Mouse (Mus musculus) cerebellum, adult 2 months (tissue): ENCODE data around the gene Gm17482. TPM values are rescaled to one million over a fixed set of nuclear protein-coding genes. Genes with fewer than 3 reads are reported as not detected.

Source experiments
- DNase-seq, 2 experiments: peaks; one replicate each; pipeline ENCODE4 v3.0.0; 2021
- H3K27ac ChIP-seq: fragments of 200-500 bp; 2 replicates; pipeline ENCODE4 v1.5.1; 2012; ENCODE audit warnings: low read length, control low read depth, inconsistent platforms; ENCODE audit not compliant: insufficient read depth
- H3K27me3 ChIP-seq: fragments of 200-500 bp; 2 replicates; pipeline ENCODE4 v1.6.1; 2012; ENCODE audit warnings: inconsistent platforms, mild to moderate bottlenecking, low read length, moderate library complexity; ENCODE audit not compliant: control insufficient read depth, insufficient read depth
- H3K4me1 ChIP-seq: fragments of 200-500 bp; 2 replicates; pipeline ENCODE4 v1.6.1; 2011; ENCODE audit warnings: low read length; ENCODE audit not compliant: control insufficient read depth, insufficient read depth
- H3K4me3 ChIP-seq: fragments of 200-500 bp; replicated peaks from 2 replicates; pipeline ENCODE3; 2011; ENCODE audit warnings: mild to moderate bottlenecking, low read depth, low read length, control low read depth; ENCODE audit not compliant: insufficient read depth
- CTCF ChIP-seq: fragments of 200-500 bp; IDR thresholded peaks from 2 replicates; pipeline ENCODE4 v1.5.1; 2011; ENCODE audit warnings: low read depth, mild to moderate bottlenecking, control low read depth, low read length, moderate library complexity, borderline replicate concordance; ENCODE audit not compliant: insufficient read depth
- POLR2A ChIP-seq: fragments of 200-500 bp; IDR thresholded peaks from 2 replicates; pipeline ENCODE4 v1.6.1; 2011; ENCODE audit warnings: low read length, control low read depth, borderline replicate concordance; ENCODE audit not compliant: insufficient read depth
- WGBS: fragments of 180-500 bp; shearing (Covaris S2); methylation state at CpG from one replicate; pipeline ENCODE4 v1.1.7; 2018; 5-methylcytosine and 5-hydroxymethylcytosine counted together
- polyA plus RNA-seq: library from polyadenylated mRNA; depleted of rRNA; stranded (reverse); fragments of >200 nt; gene quantifications from 2 replicates; pipeline ENCODE4 v1.2.3, GENCODE M21; 2012

Gene Gm17482
- polyA plus RNA-seq, 1 experiment: not detected

DNA sequence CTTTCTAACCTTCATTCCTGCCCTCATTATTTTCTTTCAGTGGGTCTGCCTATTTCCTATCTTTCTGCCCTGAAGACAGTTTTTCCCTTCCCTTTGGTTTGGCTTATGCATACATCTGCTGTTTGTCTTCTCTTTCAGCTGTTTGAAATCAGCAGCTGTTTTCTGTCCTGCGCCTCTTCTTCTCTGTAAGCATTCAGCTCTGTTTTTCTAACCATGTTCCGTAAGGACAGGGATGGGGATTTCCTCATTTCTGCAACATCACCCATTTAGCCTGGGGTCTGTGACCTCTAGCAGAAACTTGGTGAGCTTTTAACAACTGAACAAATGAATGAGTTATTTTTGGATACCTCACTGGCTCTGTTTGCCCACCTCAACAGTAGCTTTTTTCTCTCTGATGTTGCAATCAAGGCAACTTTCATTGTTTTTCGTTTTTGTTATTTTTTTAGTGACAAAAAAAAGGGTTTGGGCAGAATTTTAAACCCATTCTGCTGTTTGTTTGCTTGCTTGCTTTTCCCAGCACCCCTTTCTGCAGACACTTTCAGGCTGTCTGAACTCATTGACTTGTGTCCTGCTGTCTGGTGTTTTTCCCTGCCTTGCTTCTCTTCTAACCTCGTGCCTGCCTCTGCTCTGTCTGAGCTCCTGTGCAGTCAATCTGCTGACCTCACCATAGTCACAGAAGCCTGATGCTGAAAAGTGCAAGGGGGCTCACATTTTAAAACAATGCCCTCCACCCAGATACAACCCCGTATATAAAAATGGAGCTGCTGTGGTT is 14.8 kb upstream of the Gm17482 start:
- no peaks in the 10 kb centered on the region for H3K27me3 ChIP-seq
- H3K4me3 ChIP-seq: no peak overlapping the region
- no peak for DNase-seq
- TF ChIP-seq POLR2A: no peak
- no peak for TF ChIP-seq CTCF
- H3K4me1 ChIP-seq: peaks cover 14% of the 10 kb centered on the region; the same call in 1 of the 2 replicates
- 74% methylated on average over 5 of the region's 5 CpGs for WGBS
- H3K27ac ChIP-seq: no peak overlapping the region

DNA sequence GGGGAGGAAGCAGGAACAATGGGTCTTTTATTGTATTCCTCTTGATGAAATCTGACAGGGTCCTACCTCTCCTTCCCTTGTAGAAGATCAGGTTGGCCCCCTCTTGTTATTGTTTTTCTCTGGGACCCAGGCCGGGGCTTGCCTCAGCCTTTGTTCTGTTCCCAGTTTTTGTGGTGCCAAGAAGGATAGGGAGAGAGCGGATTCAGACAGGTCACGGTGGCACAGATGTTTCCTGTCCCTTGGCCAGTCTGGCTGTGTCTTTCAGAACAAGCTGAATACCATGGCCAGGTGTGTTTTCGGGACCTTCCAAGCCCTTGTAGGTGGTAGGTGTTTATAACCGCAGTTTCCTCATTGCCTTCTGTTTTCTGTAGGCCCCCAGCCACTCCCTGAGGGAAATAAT is 14.0 kb upstream of the Gm17482 start:
- TF ChIP-seq CTCF: no peak
- no peak overlapping the region for H3K4me3 ChIP-seq
- no peak for DNase-seq
- peaks cover 14% of the 10 kb centered on the region; the same call in 1 of the 2 replicates for H3K4me1 ChIP-seq
- no peak overlapping the region for H3K27ac ChIP-seq
- no peaks in the 10 kb centered on the region for H3K27me3 ChIP-seq
- 48% methylated on average over 5 of the region's 5 CpGs for WGBS

DNA sequence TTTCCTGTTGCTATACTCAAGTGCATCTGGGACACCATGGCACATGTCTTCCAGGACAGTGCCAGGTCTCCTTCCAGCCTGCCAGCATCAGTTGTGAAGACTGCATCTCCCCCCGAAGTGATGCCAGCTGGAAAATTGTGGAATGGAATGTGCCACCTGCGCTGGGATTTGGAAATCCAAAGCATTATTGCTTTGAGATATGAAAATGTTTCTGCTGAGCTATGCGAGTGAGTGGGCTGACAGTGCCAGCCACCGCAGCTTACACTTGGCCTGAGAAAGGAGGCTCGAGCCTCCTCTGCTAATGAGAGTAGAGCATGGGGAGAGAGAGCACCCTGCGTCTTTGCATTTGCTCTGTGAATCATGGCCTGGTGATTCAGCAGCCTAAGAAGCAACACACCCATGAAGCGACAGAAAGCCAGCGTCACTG is 5.9 kb upstream of the Gm17482 start:
- 5% methylated on average over 8 of the region's 8 CpGs for WGBS
- TF ChIP-seq POLR2A (no peak), CTCF (no peak)
- no peak overlapping the region for H3K4me3 ChIP-seq
- peak overlapping the region; percentile 81 for H3K27ac ChIP-seq
- H3K4me1 ChIP-seq: peaks cover 28% of the 10 kb centered on the region
- H3K27me3 ChIP-seq: no peaks in the 10 kb centered on the region
- DNase-seq: peak; percentile 68 to 76

DNA sequence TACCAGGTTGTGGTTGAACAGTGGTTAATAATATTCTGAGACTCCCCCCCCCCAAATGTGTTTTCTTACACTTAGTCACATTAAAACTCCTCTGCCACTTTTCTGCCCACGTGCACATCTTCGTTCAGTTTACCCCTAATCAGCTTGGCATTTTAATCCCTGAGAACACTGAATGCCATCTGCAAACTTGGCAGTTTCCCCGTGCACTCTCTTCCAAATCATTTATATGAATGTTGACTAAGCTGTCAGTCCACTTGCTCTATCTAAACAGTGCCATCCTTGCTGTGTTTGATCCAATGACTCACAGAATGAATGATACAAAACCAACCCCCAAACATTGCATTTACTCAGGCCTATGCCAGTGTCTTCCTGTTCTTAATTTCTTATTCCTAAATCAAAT is 1.6 kb upstream of the Gm17482 start:
- TF ChIP-seq POLR2A (no peak), CTCF (no peak)
- peak; percentile 78 to 92 for DNase-seq
- WGBS: 9% methylated on average over 3 of the region's 3 CpGs

DNA sequence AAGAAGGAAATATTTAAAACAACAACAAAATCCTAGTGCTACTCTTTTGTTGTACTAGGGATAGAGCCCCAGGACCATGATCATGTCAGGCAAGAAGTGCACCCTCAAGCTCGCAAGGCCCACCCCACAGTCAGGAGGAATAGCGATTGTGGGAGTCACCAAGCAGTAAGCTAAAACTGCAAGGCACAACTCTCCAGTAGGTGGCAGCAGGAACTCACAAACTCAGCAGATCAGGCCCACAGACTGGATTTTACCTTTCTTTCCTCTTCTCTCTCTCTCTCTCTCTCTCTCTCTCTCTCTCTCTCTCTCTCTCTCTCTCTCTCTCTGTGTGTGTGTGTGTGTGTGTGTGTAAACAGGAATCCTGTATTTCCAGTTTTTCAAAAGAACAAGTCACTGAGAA is 386 bp downstream of the Gm17482 start:
- Histone ChIP-seq H3K4me1 (peaks cover 40% of the 10 kb centered on the region; the same call in 1 of the 2 replicates), H3K4me3 (no peak overlapping the region), H3K27ac (no peak overlapping the region), H3K27me3 (no peaks in the 10 kb centered on the region)
- WGBS: 16% methylated on average over 2 of the region's 2 CpGs
- TF ChIP-seq CTCF: peak; percentile 89
- no peak for TF ChIP-seq POLR2A
- DNase-seq: peak; percentile 83 to 86

More for the DNA sequence above, 1.6 kb upstream of the Gm17482 start:
- Histone ChIP-seq H3K27me3 (no peaks in the 10 kb centered on the region), H3K4me1 (peaks cover 43% of the 10 kb centered on the region), H3K4me3 (no peak overlapping the region), H3K27ac (peak overlapping the region; percentile 52; the same call in 1 of the 2 replicates)

DNA sequence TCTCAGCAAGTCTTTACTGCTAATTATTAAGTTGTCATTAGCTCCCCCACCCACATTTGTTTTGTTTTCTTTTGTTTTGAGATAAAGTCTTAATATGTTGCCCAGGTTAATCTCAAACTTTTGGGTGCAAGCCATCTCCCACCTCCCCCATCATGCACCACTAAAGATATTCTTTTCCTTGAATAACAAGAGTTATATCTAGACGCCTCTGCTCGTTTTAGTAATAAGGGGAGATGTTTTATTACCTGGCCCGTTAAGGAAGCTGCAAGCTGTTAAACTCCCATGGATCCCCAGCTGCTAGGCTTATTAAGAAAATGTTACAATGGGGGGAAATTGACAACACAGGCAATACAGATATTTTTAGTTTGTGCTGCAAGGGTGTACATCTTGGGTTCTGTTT is 3.4 kb downstream of the Gm17482 start:
- 75% methylated on average over 3 of the region's 3 CpGs for WGBS
- H3K27ac ChIP-seq: no peak overlapping the region
- TF ChIP-seq POLR2A: no peak
- no peak for TF ChIP-seq CTCF

DNA sequence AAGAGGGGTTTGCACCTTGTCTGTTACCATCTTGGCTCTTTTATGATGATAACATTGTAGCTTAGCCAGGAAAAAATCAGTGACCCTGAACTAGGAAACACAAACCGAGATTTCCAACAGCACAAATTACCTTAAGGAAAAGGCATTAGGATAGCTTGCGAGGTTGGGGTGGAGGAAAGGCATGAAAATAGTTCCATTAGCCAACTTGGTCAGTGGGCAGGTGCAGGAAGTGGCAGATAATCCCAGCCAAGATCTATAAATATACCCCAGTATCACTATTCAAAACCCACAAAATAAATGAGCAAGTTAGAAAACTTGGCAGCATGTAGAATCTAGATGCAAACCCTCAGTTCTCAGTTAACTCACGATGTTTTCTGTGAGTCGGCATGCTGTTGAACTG is 4.7 kb downstream of the Gm17482 start:
- Histone ChIP-seq H3K4me1 (peaks cover 39% of the 10 kb centered on the region), H3K27ac (no peak overlapping the region)
- WGBS: 6% methylated on average over 4 of the region's 4 CpGs

More for the DNA sequence above, 3.4 kb downstream of the Gm17482 start:
- Histone ChIP-seq H3K4me3 (no peak overlapping the region), H3K27me3 (no peaks in the 10 kb centered on the region), H3K4me1 (peaks cover 45% of the 10 kb centered on the region)
- no peak for DNase-seq

DNA sequence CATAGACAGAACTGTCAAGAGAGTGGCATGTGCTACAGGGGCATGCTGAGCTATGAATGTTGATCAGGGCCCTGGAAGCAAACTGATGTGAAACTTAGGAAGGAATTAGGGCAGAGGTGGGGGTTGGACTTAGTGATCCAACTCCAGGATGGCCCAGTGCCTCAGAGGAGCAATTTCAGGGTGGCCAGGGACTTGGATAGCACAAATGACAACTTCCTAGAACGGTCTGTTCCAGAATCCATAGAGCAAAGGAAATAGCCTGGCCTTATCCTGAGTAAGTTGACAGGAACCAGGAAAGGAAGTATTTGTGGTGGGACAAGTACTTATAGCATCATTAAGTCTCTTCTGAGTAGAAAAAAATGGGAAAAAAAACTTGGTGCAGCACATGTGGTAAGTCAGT is 5.4 kb downstream of the Gm17482 start:
- Histone ChIP-seq H3K4me1 (peaks cover 40% of the 10 kb centered on the region), H3K27ac (peak overlapping the region; percentile 9; the same call in 1 of the 2 replicates), H3K4me3 (no peak overlapping the region), H3K27me3 (no peaks in the 10 kb centered on the region)
- TF ChIP-seq POLR2A (no peak), CTCF (no peak)
- DNase-seq: peak in 1 of 2 experiments; percentile 30
- WGBS: 74% methylated on average over 1 of the region's 1 CpGs

More for the DNA sequence above, 4.7 kb downstream of the Gm17482 start:
- Histone ChIP-seq H3K27me3 (no peaks in the 10 kb centered on the region), H3K4me3 (no peak overlapping the region)
- DNase-seq: peak in 1 of 2 experiments; percentile 62
- TF ChIP-seq CTCF: no peak
- no peak for TF ChIP-seq POLR2A
